Mouse (Mus musculus): ENCODE data around the gene Ifitm5. TPM values are rescaled to one million over a fixed set of nuclear protein-coding genes. Genes with fewer than 3 reads are reported as not detected.

The Ifitm5 gene
- total and polyA plus RNA-seq, 3 experiments, result 0.16 to 1.6 (median 1.2) TPM

DNA sequence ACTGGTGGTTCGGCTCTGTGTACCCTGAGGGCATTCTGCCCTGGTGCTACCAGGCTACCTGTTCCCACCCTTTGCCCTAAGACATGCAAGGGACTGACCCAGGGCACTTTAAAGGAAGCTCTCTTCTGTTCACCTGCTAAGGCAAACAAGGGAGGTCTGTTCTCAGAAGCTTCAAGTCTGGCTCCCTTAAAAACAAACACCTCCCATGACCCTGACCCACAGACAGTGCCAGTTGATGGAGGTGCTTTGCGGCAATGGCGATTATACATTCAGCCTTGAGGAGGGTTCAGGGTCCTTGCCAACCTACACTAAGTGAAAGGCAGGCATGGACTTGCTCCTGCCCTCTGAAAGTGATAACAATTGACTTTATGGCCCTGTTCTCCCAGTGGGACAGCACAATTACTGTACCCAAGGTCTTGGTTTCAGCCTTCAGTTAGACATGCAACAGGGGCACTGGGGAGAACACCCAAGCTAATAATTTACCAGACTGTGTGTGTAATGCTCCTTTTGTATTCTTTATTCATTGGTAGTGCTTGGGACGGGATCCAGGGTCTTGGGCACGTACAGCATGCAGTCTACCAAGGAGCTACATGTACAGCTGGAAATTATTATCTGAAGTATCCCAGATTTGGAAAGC lies 37.1 kb downstream of the Ifitm5 start:
- no peaks in the 10 kb centered on the region for H3K9me3 ChIP-seq (replicated peaks)
- ATAC-seq (ENCODE audit: extremely low read depth, insufficient number of reproducible peaks, low FRiP score, poor library complexity, severe bottlenecking), result no peak
- no peaks in the 10 kb centered on the region for H3K36me3 ChIP-seq (replicated peaks)
- H3K4me1 ChIP-seq (ENCODE audit: insufficient read depth, low read depth, low read length), result peaks cover 37% of the 10 kb centered on the region
- no peak for DNase-seq (ENCODE audit: low spot score)
- no peak overlapping the region for H3K4me3 ChIP-seq (ENCODE audit: low read depth, low read length)
- no peak for TF ChIP-seq TAL1 (conservative IDR thresholded peaks at IDR 0.05; ENCODE audit: low read depth, low read length)
- TF ChIP-seq CTCF (IDR thresholded peaks at IDR 0.05; ENCODE audit: low read depth, low read length), result no peak
- no peak for TF ChIP-seq GATA1 (IDR thresholded peaks at IDR 0.05; ENCODE audit: borderline replicate concordance, low read length)
- TF ChIP-seq GATA2 (IDR thresholded peaks at IDR 0.05; ENCODE audit: borderline replicate concordance, low read depth, low read length), result no peak
- no peak for TF ChIP-seq POLR2AphosphoS5 (IDR thresholded peaks at IDR 0.05; ENCODE audit: insufficient replicate concordance, low read depth, low read length)
- peaks cover 9% of the 10 kb centered on the region for H3K27me3 ChIP-seq (ENCODE audit: insufficient read depth, low read length)

- DNase-seq (ENCODE audit: low spot score) (no peak), ATAC-seq (ENCODE audit: extremely low read depth, insufficient number of reproducible peaks, low FRiP score, poor library complexity, severe bottlenecking) (no peak)
- Histone ChIP-seq H3K4me1 (ENCODE audit: insufficient read depth, low read depth, low read length) (peaks cover 35% of the 10 kb centered on the region), H3K9me3 (replicated peaks) (no peaks in the 10 kb centered on the region), H3K4me3 (ENCODE audit: low read depth, low read length) (no peak overlapping the region), H3K27me3 (ENCODE audit: insufficient read depth, low read length) (peaks cover 9% of the 10 kb centered on the region), H3K36me3 (replicated peaks) (no peaks in the 10 kb centered on the region)
- no peak for TF ChIP-seq GATA2 (IDR thresholded peaks at IDR 0.05; ENCODE audit: borderline replicate concordance, low read depth, low read length)
- TF ChIP-seq GATA1 (IDR thresholded peaks at IDR 0.05; ENCODE audit: borderline replicate concordance, low read length), result no peak
- TF ChIP-seq CTCF (IDR thresholded peaks at IDR 0.05; ENCODE audit: low read depth, low read length), result no peak
- no peak for TF ChIP-seq TAL1 (conservative IDR thresholded peaks at IDR 0.05; ENCODE audit: low read depth, low read length)
- TF ChIP-seq POLR2AphosphoS5 (IDR thresholded peaks at IDR 0.05; ENCODE audit: insufficient replicate concordance, low read depth, low read length), result no peak
Observed at GRCm38 (mm10) chr7:140912293-140912692, 37.8 kb downstream of the Ifitm5 start.

GRCm38 (mm10) chr7:140908634-140909107 lies 41.4 kb downstream of the Ifitm5 start:
- Histone ChIP-seq H3K36me3 (replicated peaks) (no peaks in the 10 kb centered on the region), H3K9me3 (replicated peaks) (no peaks in the 10 kb centered on the region), H3K4me1 (ENCODE audit: insufficient read depth, low read depth, low read length) (peaks cover 32% of the 10 kb centered on the region), H3K27me3 (ENCODE audit: insufficient read depth, low read length) (peaks cover 22% of the 10 kb centered on the region), H3K4me3 (ENCODE audit: low read depth, low read length) (peak overlapping the region; percentile 10; the same call in 1 of the 2 replicates)
- DNase-seq (ENCODE audit: low spot score) (no peak), ATAC-seq (ENCODE audit: extremely low read depth, insufficient number of reproducible peaks, low FRiP score, poor library complexity, severe bottlenecking) (no peak)
- TF ChIP-seq GATA1 (IDR thresholded peaks at IDR 0.05; ENCODE audit: borderline replicate concordance, low read length) (no peak), TAL1 (conservative IDR thresholded peaks at IDR 0.05; ENCODE audit: low read depth, low read length) (no peak), POLR2AphosphoS5 (IDR thresholded peaks at IDR 0.05; ENCODE audit: insufficient replicate concordance, low read depth, low read length) (no peak), GATA2 (IDR thresholded peaks at IDR 0.05; ENCODE audit: borderline replicate concordance, low read depth, low read length) (no peak), CTCF (IDR thresholded peaks at IDR 0.05; ENCODE audit: low read depth, low read length) (0 out of 2 replicates have a peak, but pooled peaks have one; percentile 20)

DNA sequence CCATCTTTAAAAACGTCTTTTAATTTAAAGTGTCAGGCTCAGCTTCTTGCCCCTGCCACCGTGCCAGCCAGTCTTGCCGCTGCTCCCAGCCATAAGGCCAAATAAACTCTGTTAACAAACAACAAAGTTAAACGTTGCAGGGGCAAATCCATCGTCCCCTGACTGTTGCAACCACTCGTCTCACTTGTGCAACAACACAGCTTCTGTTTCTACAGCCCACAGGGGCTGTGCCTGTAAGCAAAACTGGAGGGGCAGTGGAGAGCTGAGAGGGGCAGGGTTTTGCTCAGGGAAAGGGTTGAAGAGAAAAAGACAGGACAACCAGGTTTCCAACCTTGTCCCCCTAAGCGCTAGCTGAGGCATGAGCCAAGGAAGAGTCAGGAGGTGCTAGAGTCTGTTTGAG lies 41.9 kb downstream of the Ifitm5 start:
- no peaks in the 10 kb centered on the region for H3K9me3 ChIP-seq (replicated peaks)
- TF ChIP-seq GATA2 (IDR thresholded peaks at IDR 0.05; ENCODE audit: borderline replicate concordance, low read depth, low read length), result no peak
- no peak for TF ChIP-seq GATA1 (IDR thresholded peaks at IDR 0.05; ENCODE audit: borderline replicate concordance, low read length)
- no peak for TF ChIP-seq CTCF (IDR thresholded peaks at IDR 0.05; ENCODE audit: low read depth, low read length)
- no peak for TF ChIP-seq POLR2AphosphoS5 (IDR thresholded peaks at IDR 0.05; ENCODE audit: insufficient replicate concordance, low read depth, low read length)
- TF ChIP-seq TAL1 (conservative IDR thresholded peaks at IDR 0.05; ENCODE audit: low read depth, low read length), result no peak
- peaks cover 33% of the 10 kb centered on the region for H3K4me1 ChIP-seq (ENCODE audit: insufficient read depth, low read depth, low read length)
- no peaks in the 10 kb centered on the region for H3K36me3 ChIP-seq (replicated peaks)
- ATAC-seq (ENCODE audit: extremely low read depth, insufficient number of reproducible peaks, low FRiP score, poor library complexity, severe bottlenecking) (no peak), DNase-seq (ENCODE audit: low spot score) (no peak)
- H3K4me3 ChIP-seq (ENCODE audit: low read depth, low read length), result no peak overlapping the region
- H3K27me3 ChIP-seq (ENCODE audit: insufficient read depth, low read length), result peaks cover 22% of the 10 kb centered on the region

DNA sequence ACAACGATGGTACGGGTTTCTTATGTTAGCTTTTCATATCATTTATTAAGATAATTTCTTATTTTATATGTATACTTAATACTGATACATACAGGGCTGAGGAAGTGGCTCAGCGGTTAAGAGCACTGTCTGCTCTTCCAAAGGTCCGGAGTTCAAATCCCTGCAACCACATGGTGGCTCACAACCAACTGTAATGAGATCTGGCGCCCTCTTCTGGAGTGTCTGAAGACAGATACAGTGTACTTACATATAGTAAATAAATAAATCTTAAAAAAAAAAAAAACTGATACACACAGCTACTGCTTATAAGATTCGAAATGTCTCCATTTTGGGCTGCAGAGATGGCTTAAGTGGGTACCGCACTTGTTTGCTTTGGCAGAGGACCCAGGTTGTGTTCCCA lies 42.4 kb downstream of the Ifitm5 start:
- Histone ChIP-seq H3K27me3 (ENCODE audit: insufficient read depth, low read length) (peaks cover 22% of the 10 kb centered on the region), H3K36me3 (replicated peaks) (no peaks in the 10 kb centered on the region), H3K4me1 (ENCODE audit: insufficient read depth, low read depth, low read length) (peaks cover 28% of the 10 kb centered on the region), H3K9me3 (replicated peaks) (no peaks in the 10 kb centered on the region), H3K4me3 (ENCODE audit: low read depth, low read length) (no peak overlapping the region)
- DNase-seq (ENCODE audit: low spot score) (no peak), ATAC-seq (ENCODE audit: extremely low read depth, insufficient number of reproducible peaks, low FRiP score, poor library complexity, severe bottlenecking) (no peak)
- TF ChIP-seq POLR2AphosphoS5 (IDR thresholded peaks at IDR 0.05; ENCODE audit: insufficient replicate concordance, low read depth, low read length), result no peak
- TF ChIP-seq CTCF (IDR thresholded peaks at IDR 0.05; ENCODE audit: low read depth, low read length), result no peak
- TF ChIP-seq TAL1 (conservative IDR thresholded peaks at IDR 0.05; ENCODE audit: low read depth, low read length), result no peak
- no peak for TF ChIP-seq GATA1 (IDR thresholded peaks at IDR 0.05; ENCODE audit: borderline replicate concordance, low read length)
- TF ChIP-seq GATA2 (IDR thresholded peaks at IDR 0.05; ENCODE audit: borderline replicate concordance, low read depth, low read length), result no peak

- no peak for ATAC-seq (ENCODE audit: extremely low read depth, insufficient number of reproducible peaks, low FRiP score, poor library complexity, severe bottlenecking)
Observed at GRCm38 (mm10) chr7:140907131-140907530, 43.0 kb downstream of the Ifitm5 start.

More at GRCm38 (mm10) chr7:140907131-140907530, 43.0 kb downstream of the Ifitm5 start:
- peaks cover 16% of the 10 kb centered on the region; the same call in 1 of the 2 replicates for H3K27me3 ChIP-seq (ENCODE audit: insufficient read depth, low read length)
- no peak for DNase-seq (ENCODE audit: low spot score)
- H3K9me3 ChIP-seq (replicated peaks), result no peaks in the 10 kb centered on the region
- TF ChIP-seq CTCF (IDR thresholded peaks at IDR 0.05; ENCODE audit: low read depth, low read length) (no peak), TAL1 (conservative IDR thresholded peaks at IDR 0.05; ENCODE audit: low read depth, low read length) (no peak), POLR2AphosphoS5 (IDR thresholded peaks at IDR 0.05; ENCODE audit: insufficient replicate concordance, low read depth, low read length) (no peak), GATA1 (IDR thresholded peaks at IDR 0.05; ENCODE audit: borderline replicate concordance, low read length) (no peak)
- no peaks in the 10 kb centered on the region for H3K36me3 ChIP-seq (replicated peaks)
- peaks cover 22% of the 10 kb centered on the region for H3K4me1 ChIP-seq (ENCODE audit: insufficient read depth, low read depth, low read length)
- no peak overlapping the region for H3K4me3 ChIP-seq (ENCODE audit: low read depth, low read length)

Measured in G1E (cell line).